Mouse (Mus musculus): ENCODE results near the gene Ifitm3. TPM values are rescaled to one million over a fixed set of nuclear protein-coding genes. Genes with fewer than 3 reads are reported as not detected.

Gene Ifitm3
- polyA plus RNA-seq (2012; ENCODE audit: insufficient read depth, insufficient read length, low replicate concordance, missing spikeins) = not detected in 2 replicates

GRCm38 (mm10) chr7:141010593-141010992 lies at the start of gene Ifitm3:
TSS of gene Ifitm3 (minus strand) at chr7:141010770.
- peak within 1 kb of the TSS; percentile 28; the same call in 1 of the 2 replicates for H3K4me3 ChIP-seq (ENCODE audit: insufficient read depth, low read depth, low read length)
- 63% methylated on average over 10 of the region's 10 CpGs for WGBS
- peak within 1 kb of the TSS; percentile 34 for H3K27ac ChIP-seq (ENCODE audit: insufficient read depth, low read depth, low read length)
- peaks cover 3% of the 10 kb centered on the region; the same call in 1 of the 2 replicates for H3K4me1 ChIP-seq (ENCODE audit: control insufficient read depth, insufficient read depth, low read length)
- TF ChIP-seq POLR2A (IDR thresholded peaks at IDR 0.05; ENCODE audit: insufficient read depth, low read depth, low read length) (no peak), CTCF (IDR thresholded peaks at IDR 0.05; ENCODE audit: insufficient read depth, low read depth, low read length) (no peak)

- WGBS = 62% methylated on average over 2 of the region's 2 CpGs
- TF ChIP-seq CTCF (IDR thresholded peaks at IDR 0.05; ENCODE audit: insufficient read depth, low read depth, low read length) = no peak
- TF ChIP-seq POLR2A (IDR thresholded peaks at IDR 0.05; ENCODE audit: insufficient read depth, low read depth, low read length) = no peak
- Histone ChIP-seq H3K4me1 (ENCODE audit: control insufficient read depth, insufficient read depth, low read length) (peaks cover 19% of the 10 kb centered on the region), H3K27ac (ENCODE audit: insufficient read depth, low read depth, low read length) (peak overlapping the region; percentile 57; the same call in 1 of the 2 replicates), H3K4me3 (ENCODE audit: insufficient read depth, low read depth, low read length) (peak overlapping the region; percentile 90)
Measured at GRCm38 (mm10) chr7:141059929-141060328, 49.4 kb upstream of the Ifitm3 start.

- WGBS = 92% methylated on average over 14 of the region's 14 CpGs
- Histone ChIP-seq H3K4me3 (ENCODE audit: insufficient read depth, low read depth, low read length) (no peak overlapping the region), H3K4me1 (ENCODE audit: control insufficient read depth, insufficient read depth, low read length) (peaks cover 19% of the 10 kb centered on the region), H3K27ac (ENCODE audit: insufficient read depth, low read depth, low read length) (no peak overlapping the region)
- TF ChIP-seq CTCF (IDR thresholded peaks at IDR 0.05; ENCODE audit: insufficient read depth, low read depth, low read length) = no peak
- no peak for TF ChIP-seq POLR2A (IDR thresholded peaks at IDR 0.05; ENCODE audit: insufficient read depth, low read depth, low read length)
Measured at GRCm38 (mm10) chr7:141058601-141059341, 48.2 kb upstream of the Ifitm3 start.

- Histone ChIP-seq H3K4me3 (ENCODE audit: insufficient read depth, low read depth, low read length) (no peak overlapping the region), H3K4me1 (ENCODE audit: control insufficient read depth, insufficient read depth, low read length) (peaks cover 16% of the 10 kb centered on the region), H3K27ac (ENCODE audit: insufficient read depth, low read depth, low read length) (no peak overlapping the region)
- TF ChIP-seq CTCF (IDR thresholded peaks at IDR 0.05; ENCODE audit: insufficient read depth, low read depth, low read length) = no peak
- no peak for TF ChIP-seq POLR2A (IDR thresholded peaks at IDR 0.05; ENCODE audit: insufficient read depth, low read depth, low read length)
- 95% methylated on average over 1 of the region's 1 CpGs for WGBS
Measured at GRCm38 (mm10) chr7:141057541-141057940, 47.0 kb upstream of the Ifitm3 start.

GRCm38 (mm10) chr7:141056976-141057375 lies 46.4 kb upstream of the Ifitm3 start:
- Histone ChIP-seq H3K27ac (ENCODE audit: insufficient read depth, low read depth, low read length) (no peak overlapping the region), H3K4me3 (ENCODE audit: insufficient read depth, low read depth, low read length) (no peak overlapping the region), H3K4me1 (ENCODE audit: control insufficient read depth, insufficient read depth, low read length) (peaks cover 11% of the 10 kb centered on the region)
- WGBS = 89% methylated on average over 6 of the region's 6 CpGs
- TF ChIP-seq CTCF (IDR thresholded peaks at IDR 0.05; ENCODE audit: insufficient read depth, low read depth, low read length) (no peak), POLR2A (IDR thresholded peaks at IDR 0.05; ENCODE audit: insufficient read depth, low read depth, low read length) (no peak)

GRCm38 (mm10) chr7:141055785-141056184 lies 45.2 kb upstream of the Ifitm3 start:
- no peak for TF ChIP-seq CTCF (IDR thresholded peaks at IDR 0.05; ENCODE audit: insufficient read depth, low read depth, low read length)
- TF ChIP-seq POLR2A (IDR thresholded peaks at IDR 0.05; ENCODE audit: insufficient read depth, low read depth, low read length) = no peak
- Histone ChIP-seq H3K4me1 (ENCODE audit: control insufficient read depth, insufficient read depth, low read length) (peaks cover 4% of the 10 kb centered on the region; the same call in 1 of the 2 replicates), H3K27ac (ENCODE audit: insufficient read depth, low read depth, low read length) (no peak overlapping the region), H3K4me3 (ENCODE audit: insufficient read depth, low read depth, low read length) (no peak overlapping the region)
- 91% methylated on average over 4 of the region's 4 CpGs for WGBS

GRCm38 (mm10) chr7:141052421-141052820 lies 41.9 kb upstream of the Ifitm3 start:
- Histone ChIP-seq H3K27ac (ENCODE audit: insufficient read depth, low read depth, low read length) (no peak overlapping the region), H3K4me1 (ENCODE audit: control insufficient read depth, insufficient read depth, low read length) (peaks cover 4% of the 10 kb centered on the region), H3K4me3 (ENCODE audit: insufficient read depth, low read depth, low read length) (no peak overlapping the region)
- no peak for TF ChIP-seq POLR2A (IDR thresholded peaks at IDR 0.05; ENCODE audit: insufficient read depth, low read depth, low read length)
- TF ChIP-seq CTCF (IDR thresholded peaks at IDR 0.05; ENCODE audit: insufficient read depth, low read depth, low read length) = no peak
- 82% methylated on average over 2 of the region's 2 CpGs for WGBS

- Histone ChIP-seq H3K4me1 (ENCODE audit: control insufficient read depth, insufficient read depth, low read length) (peaks cover 8% of the 10 kb centered on the region), H3K27ac (ENCODE audit: insufficient read depth, low read depth, low read length) (no peak overlapping the region), H3K4me3 (ENCODE audit: insufficient read depth, low read depth, low read length) (no peak overlapping the region)
- TF ChIP-seq POLR2A (IDR thresholded peaks at IDR 0.05; ENCODE audit: insufficient read depth, low read depth, low read length) = no peak
- TF ChIP-seq CTCF (IDR thresholded peaks at IDR 0.05; ENCODE audit: insufficient read depth, low read depth, low read length) = no peak
- WGBS = 93% methylated on average over 4 of the region's 4 CpGs
Measured at GRCm38 (mm10) chr7:141052016-141052415, 41.4 kb upstream of the Ifitm3 start.

- TF ChIP-seq POLR2A (IDR thresholded peaks at IDR 0.05; ENCODE audit: insufficient read depth, low read depth, low read length) (no peak), CTCF (IDR thresholded peaks at IDR 0.05; ENCODE audit: insufficient read depth, low read depth, low read length) (no peak)
Measured at GRCm38 (mm10) chr7:141051060-141051685, 40.6 kb upstream of the Ifitm3 start.

More at GRCm38 (mm10) chr7:141051060-141051685, 40.6 kb upstream of the Ifitm3 start:
- Histone ChIP-seq H3K4me3 (ENCODE audit: insufficient read depth, low read depth, low read length) (no peak overlapping the region), H3K4me1 (ENCODE audit: control insufficient read depth, insufficient read depth, low read length) (peaks cover 8% of the 10 kb centered on the region), H3K27ac (ENCODE audit: insufficient read depth, low read depth, low read length) (no peak overlapping the region)
- WGBS = 77% methylated on average over 17 of the region's 17 CpGs
